Mouse (Mus musculus) urinary bladder, postnatal 36 days (tissue): Measurements from ENCODE around the gene Iah1.

Source experiments
- DNase-seq, 2 experiments: peaks; one replicate each; pipeline ENCODE4 v3.0.0; 2022; ENCODE audit warnings: low spot score in 2 of 2, mixed read lengths in 1 of 2

The Iah1 gene

DNA sequence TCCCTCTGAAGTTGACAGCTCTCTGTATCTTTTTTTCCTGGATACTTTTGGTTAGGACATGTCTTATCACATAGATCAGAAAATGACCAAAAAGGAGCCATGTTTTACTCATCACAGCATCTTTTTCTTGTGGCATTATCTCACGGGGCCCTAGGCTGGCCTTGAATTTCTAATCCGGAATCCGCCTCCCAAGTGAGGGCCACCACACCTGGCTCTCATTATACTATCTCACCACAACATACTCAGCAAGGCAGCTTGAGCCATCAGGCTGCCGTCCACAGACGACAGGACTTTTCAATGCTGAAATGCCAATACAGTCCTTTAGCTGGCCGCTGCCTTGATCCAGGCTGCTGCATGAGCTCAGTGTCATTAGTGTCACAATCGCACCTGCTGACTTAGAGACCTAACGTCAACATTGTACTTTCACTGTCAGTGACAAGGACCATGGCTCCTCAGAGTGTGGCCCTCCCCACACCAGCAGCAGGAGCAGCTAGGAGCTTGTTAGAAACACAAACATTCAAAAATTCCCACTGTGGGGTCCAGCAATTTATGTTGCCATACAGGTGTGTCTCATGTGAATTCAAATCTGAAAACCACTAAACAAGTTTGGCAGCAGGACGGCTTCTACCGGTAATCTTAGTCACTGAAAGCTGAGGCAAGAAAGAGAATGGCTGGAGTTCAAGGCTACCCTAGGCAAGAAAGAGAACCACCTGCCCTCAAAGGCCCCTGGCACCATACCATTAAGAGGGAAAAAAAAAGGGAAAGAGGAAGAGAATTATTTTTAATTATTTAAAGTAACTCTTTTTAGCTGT lies 48.6 kb downstream of the Iah1 start:
- no peak for DNase-seq

DNA sequence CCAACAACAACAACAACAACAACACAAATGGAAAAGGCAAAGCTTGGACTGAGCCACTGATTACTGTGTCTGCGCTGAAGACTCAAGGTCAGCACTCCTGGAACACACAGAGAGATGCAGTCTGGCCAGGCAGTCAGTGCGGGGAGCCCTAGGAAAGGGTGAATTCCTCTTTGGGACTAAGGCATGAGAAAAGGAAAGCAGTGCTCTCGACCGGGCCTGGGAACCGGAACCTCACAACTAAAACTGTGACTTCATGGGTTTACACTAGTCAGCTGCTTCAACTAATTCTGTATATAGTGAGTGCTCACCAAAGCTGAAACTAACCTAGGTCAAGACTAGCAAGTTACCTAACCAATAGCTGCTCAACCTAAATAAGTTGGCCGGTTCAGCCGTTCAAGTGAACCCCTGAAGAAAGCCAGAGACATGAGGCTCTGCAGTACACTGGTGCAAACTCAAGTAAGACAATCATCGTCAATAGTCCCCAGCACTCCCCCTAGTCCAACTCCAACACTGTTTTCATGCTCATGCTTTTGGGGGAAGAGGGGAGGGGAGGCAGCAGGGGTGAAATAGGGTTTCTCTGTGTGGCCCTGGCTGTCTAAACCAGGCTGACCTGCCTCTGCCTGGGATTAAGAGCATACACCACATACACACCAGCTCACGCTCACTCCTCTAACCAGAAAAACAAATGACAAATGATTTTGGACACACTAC lies 52.3 kb downstream of the Iah1 start:
- no peak for DNase-seq

DNA sequence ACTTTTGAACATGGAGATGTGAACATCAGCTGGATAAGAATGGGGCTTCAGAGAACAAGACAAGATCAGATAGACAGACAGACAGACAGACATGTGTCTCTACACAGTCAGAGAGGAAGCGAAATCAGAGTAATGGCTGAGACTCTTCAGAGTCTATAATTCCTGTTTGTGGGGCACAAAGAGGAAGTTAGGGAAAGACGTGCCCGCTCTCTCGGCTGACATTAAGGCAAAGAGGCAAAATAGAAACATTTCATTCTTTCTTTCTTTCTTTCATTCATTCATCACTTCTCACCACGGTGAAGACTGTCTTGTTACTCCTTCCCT lies 52.9 kb downstream of the Iah1 start:
- no peak for DNase-seq

DNA sequence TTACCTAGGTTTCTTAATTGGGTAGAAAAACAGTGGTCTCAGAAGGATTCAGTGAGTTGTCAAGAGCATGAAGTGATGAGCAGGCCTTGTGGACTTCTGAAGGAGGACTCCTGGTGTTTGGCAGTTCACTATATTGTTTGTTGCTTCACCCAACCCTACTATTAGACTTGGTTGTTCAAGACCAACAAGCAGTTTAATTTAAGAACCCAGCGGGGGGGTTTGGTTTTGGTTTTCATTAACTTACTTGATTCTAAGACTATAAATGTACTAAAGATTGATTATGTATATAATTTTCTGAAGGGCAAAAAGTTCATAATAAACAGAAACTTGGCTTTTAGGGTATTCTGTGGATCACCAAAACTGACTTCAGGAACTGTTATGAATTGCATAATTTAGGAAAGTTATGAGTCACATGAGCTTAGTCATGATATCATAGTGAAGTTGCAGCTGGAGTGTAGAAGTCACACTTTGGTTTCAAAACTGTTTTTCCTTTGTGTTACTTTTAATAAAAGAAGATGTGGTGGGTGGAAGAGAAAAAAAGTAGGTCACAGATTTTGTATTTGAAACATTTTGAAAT lies 53.9 kb downstream of the Iah1 start:
- DNase-seq = no peak

DNA sequence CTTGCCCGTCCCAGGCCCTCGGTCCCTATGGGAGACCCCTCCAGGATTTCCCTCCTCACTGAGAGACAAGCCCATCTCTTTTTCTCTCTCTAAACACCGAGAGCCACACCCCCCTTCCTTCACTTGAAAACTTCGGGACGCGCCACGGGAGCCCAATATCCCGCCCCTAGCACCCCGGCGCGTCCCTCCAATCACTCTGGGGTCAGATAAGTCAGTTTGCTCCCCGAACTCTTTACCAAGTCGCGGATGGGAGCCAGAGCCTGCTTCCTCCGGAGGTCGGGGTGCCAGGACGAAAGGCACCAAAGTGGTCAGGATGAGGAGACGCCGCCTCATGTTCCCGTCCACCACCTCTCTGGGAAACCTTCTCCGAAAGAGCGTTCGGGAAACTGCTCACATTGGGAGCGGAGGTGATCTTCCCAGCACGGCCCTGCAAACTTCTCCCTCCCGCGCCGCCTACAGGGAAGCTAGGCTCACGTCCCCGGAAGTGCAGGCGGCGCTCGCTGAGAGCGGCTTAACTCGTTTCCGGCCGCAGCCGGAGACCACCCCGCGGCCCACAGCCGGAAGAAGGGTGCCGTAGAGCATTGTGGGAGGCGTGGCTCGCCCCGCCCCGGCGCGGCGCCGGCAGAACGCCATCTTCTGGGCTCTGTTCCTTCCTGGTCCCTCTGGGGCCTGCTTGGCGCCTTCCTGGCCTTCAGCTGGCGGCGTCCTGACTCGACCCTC lies 57.1 kb downstream of the Iah1 start, which contains the start of gene Adam17:
Adam17 (minus strand) TSS at position 533 of the 720 bp plus-strand sequence.
- peak; percentile 94 to 97 for DNase-seq
